ENCODE assay signal across 13 mouse cellular contexts in the genomic region with DNA sequence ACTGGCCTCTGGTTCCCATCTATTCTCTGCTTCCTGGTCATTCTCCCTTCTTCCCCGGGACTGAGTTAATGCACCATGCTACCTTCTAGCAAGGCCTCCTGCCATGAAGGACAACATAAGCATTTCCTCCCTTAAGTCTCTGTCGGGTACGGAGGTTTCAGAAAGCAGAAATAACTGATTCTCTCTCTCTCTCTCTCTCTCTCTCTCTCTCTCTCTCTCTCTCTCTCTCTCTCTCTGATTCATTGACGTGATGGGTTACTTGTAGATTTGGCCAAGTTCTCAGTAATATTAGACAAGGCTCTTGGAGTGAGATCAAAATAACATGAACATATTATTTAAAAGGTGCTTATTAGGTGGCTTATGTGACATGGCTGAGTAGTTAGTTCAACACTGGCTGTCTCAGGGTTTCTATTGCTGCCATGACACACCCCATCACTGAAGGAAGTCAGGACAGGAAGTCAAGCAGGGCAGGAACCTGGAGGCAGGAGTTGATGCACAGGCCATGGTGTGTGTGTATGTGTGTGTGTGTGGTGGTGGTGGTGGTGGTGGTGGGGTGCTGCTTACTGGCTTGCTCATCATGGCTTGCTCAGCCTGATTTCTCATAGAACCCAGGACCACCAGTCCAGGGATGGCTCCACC.
"Had no signal": no experiment of that assay in that cellular context is flagged by ENCODE, and none has a peak within 500 bp of the region (broad histone marks: within the 10 kb centered on the region; RNA-seq: fewer than 3 reads in every experiment).

No protein-coding gene starts in this region.

- H3K4me2 ChIP-seq: limb, embryonic 13.5 days; neural tube, embryonic 12.5 days had no signal

- H3K4me1 ChIP-seq: limb, embryonic 13.5 days had no signal

- H3K27ac ChIP-seq: limb, embryonic 13.5 days; liver, embryonic 14.5 days; midbrain, embryonic 10.5 days; neural tube, embryonic 12.5 days had no signal

- H3K9me3 ChIP-seq: limb, embryonic 13.5 days; midbrain, embryonic 10.5 days; neural tube, embryonic 12.5 days had no signal

- DNase-seq: kidney, adult 18-20 months; kidney, postnatal 14 days; left cerebral cortex, postnatal 4 days; lung, adult 18-20 months; midbrain, embryonic 14.5 days; retina, postnatal 1 day; right cerebral cortex, postnatal 14 days; thymus, postnatal 14 days had no signal

- H3K4me3 ChIP-seq: limb, embryonic 13.5 days; midbrain, embryonic 10.5 days; myocyte; neural tube, embryonic 12.5 days had no signal

- H3K27me3 ChIP-seq: limb, embryonic 13.5 days; neural tube, embryonic 12.5 days had no signal

- H3K9ac ChIP-seq: limb, embryonic 13.5 days; liver, embryonic 14.5 days; neural tube, embryonic 12.5 days had no signal
